Mouse (Mus musculus) pancreas, adult 10 weeks (tissue): ENCODE data around the gene Syt15. TPM values are rescaled to one million over a fixed set of nuclear protein-coding genes. Genes with fewer than 3 reads are reported as not detected.

ENCODE experiments used
- polyA plus RNA-seq: library from polyadenylated mRNA; stranded (reverse); fragments of 350-450 nt; fragmentation: Illumina TruSeq; extraction: RNeasy Lipid Tissue Mini Kit (QIAGEN cat#74804); gene quantifications from one replicate; pipeline ENCODE4 v1.2.3, GENCODE M21; 2015; ENCODE audit warnings: low read depth, low replicate concordance; ENCODE audit not compliant: insufficient read depth

Gene Syt15
- polyA plus RNA-seq = 5.6 TPM

DNA sequence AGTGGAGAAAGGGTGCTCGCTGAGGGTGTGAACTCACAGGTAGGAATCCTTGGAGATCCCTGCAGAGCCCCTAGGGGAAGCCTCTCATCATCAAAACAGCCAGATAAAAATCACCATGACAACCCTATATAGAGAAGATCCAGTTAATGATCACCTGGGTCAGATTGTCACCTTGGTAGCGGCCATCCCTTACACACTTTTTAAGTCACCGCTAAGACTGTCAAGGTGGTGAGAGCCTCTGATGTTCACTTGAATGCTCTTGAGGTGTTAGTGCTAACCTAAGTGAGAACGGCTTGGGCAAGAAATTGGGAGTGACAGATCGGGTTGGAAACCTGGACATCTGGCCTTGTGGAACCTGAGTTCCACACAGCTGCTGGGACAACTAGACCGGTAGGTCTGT is at the start of gene Syt15:
Gene Syt15, plus strand, starts transcription at position 301 of the 400 bp plus-strand sequence.

GRCm38 (mm10) chr14:34201231-34202035 is 18.0 kb upstream of the Syt15 start, which contains the start of gene Gprin2:
Gene Gprin2 (minus strand): TSS chr14:34201653.

Other genes starting within 250 kb of the Syt15 start
- gene Zfp488, start 240.8 kb upstream of the Syt15 start, polyA plus RNA-seq = not detected
- not detected for gene Gm30083, start 204.4 kb upstream of the Syt15 start, polyA plus RNA-seq
- not detected for gene Gm5460, start 202.8 kb upstream of the Syt15 start, polyA plus RNA-seq
- not detected for gene Antxrl, start 166.9 kb upstream of the Syt15 start, polyA plus RNA-seq
- 2.5 TPM for gene Anxa8, start 133.6 kb upstream of the Syt15 start, polyA plus RNA-seq
- gene A630023A22Rik, start 116.8 kb upstream of the Syt15 start, polyA plus RNA-seq = not detected
- gene Npy4r, start 67.1 kb upstream of the Syt15 start, polyA plus RNA-seq = not detected
- not detected for gene Gprin2, start 17.9 kb upstream of the Syt15 start, polyA plus RNA-seq
- 1.7 TPM for gene Shld2, start 90.9 kb downstream of the Syt15 start, polyA plus RNA-seq
- gene Glud1, start 91.1 kb downstream of the Syt15 start, polyA plus RNA-seq = 29.8 TPM
- gene Fam25c, start 135.8 kb downstream of the Syt15 start, polyA plus RNA-seq = 3.0 TPM
- gene Sncg, start 155.2 kb downstream of the Syt15 start, polyA plus RNA-seq = 19.0 TPM
- gene Mmrn2, start 155.9 kb downstream of the Syt15 start, polyA plus RNA-seq = 17.0 TPM